ENCODE assay signal across 1 mouse cellular context in genomic region chr6:17633819-17634218, GRCm38 (mm10).
TF ChIP-seq lines count a peak whose summit lies in the region.

No protein-coding gene starts in this region.

TF ChIP-seq in MEL, 35 proteins besides CTCF, POLR2A, EP300 and RAD21:
- no peak for TF ChIP-seq TCF12 (IDR thresholded peaks at IDR 0.05; ENCODE audit: low read depth, low read length)
